Mouse (Mus musculus): ENCODE results near the gene Pias3.

Gene Pias3

GRCm38 (mm10) chr3:96728634-96729402 lies 32.6 kb downstream of the Pias3 start:
- WGBS: 14% methylated on average over 7 of the region's 7 CpGs

GRCm38 (mm10) chr3:96729403-96729784 lies 33.2 kb downstream of the Pias3 start:
- 41% methylated on average over 3 of the region's 3 CpGs for WGBS

- WGBS: 55% methylated on average over 5 of the region's 5 CpGs
Measured at GRCm38 (mm10) chr3:96730785-96731184, 34.6 kb downstream of the Pias3 start.

GRCm38 (mm10) chr3:96733984-96734383 lies 37.8 kb downstream of the Pias3 start:
- WGBS: 100% methylated on average over 1 of the region's 1 CpGs

- WGBS: 46% methylated on average over 2 of the region's 2 CpGs
Measured at GRCm38 (mm10) chr3:96735200-96735599, 39.0 kb downstream of the Pias3 start.

- WGBS: 35% methylated on average over 1 of the region's 1 CpGs
Measured at GRCm38 (mm10) chr3:96737013-96737740, 41.0 kb downstream of the Pias3 start.

- 91% methylated on average over 1 of the region's 1 CpGs for WGBS
Measured at GRCm38 (mm10) chr3:96737995-96738394, 41.8 kb downstream of the Pias3 start.

- WGBS: 86% methylated on average over 3 of the region's 3 CpGs
Measured at GRCm38 (mm10) chr3:96744348-96744747, 48.2 kb downstream of the Pias3 start.

GRCm38 (mm10) chr3:96746829-96747228 lies 50.6 kb downstream of the Pias3 start:
- 78% methylated on average over 1 of the region's 1 CpGs for WGBS

Data from cerebral cortex, adult 2 months (tissue).